Mouse (Mus musculus): ENCODE results near the gene Ms4a14.
"Not testable (repeated sequence)": the region's sequence is repeated elsewhere in the genome, so short reads cannot be mapped to it uniquely, and the experiment has no call there.

Ms4a14 gene

GRCm38 (mm10) chr19:11314354-11314753 lies at the start of gene Ms4a14:
Ms4a14 (minus strand) TSS chr19:11314454.
- no peak for DNase-seq

GRCm38 (mm10) chr19:11362002-11362401 lies 47.7 kb upstream of the Ms4a14 start:
- no peak for DNase-seq

GRCm38 (mm10) chr19:11360106-11360505 lies 45.9 kb upstream of the Ms4a14 start:
- DNase-seq, result peak; percentile 2

GRCm38 (mm10) chr19:11355730-11356129 lies 41.5 kb upstream of the Ms4a14 start:
- no peak for DNase-seq

GRCm38 (mm10) chr19:11351878-11352277 lies 37.6 kb upstream of the Ms4a14 start:
- DNase-seq, result peak; percentile 8

- peak; percentile 17 for DNase-seq
These were observed 35.6 kb upstream of the Ms4a14 start for GRCm38 (mm10) chr19:11349698-11350481.

- no peak for DNase-seq
These were observed 29.7 kb upstream of the Ms4a14 start for GRCm38 (mm10) chr19:11343992-11344391.

GRCm38 (mm10) chr19:11343147-11343546 lies 28.9 kb upstream of the Ms4a14 start:
- no peak for DNase-seq

- no peak for DNase-seq
These were observed 21.7 kb upstream of the Ms4a14 start, which contains the start of gene Ms4a7 for GRCm38 (mm10) chr19:11335932-11336331. Ms4a7 (minus strand) TSS chr19:11336146.

- no peak for DNase-seq
These were observed 6.9 kb upstream of the Ms4a14 start for GRCm38 (mm10) chr19:11321123-11321522.

- DNase-seq, result no peak
These were observed 2.5 kb upstream of the Ms4a14 start for GRCm38 (mm10) chr19:11316786-11317185.

- DNase-seq, result no peak
These were observed 5.4 kb downstream of the Ms4a14 start for GRCm38 (mm10) chr19:11308888-11309287.

- not testable (repeated sequence) for DNase-seq
These were observed 14.7 kb downstream of the Ms4a14 start for GRCm38 (mm10) chr19:11299529-11299928.

- DNase-seq, result no peak
These were observed 15.3 kb downstream of the Ms4a14 start for GRCm38 (mm10) chr19:11298939-11299338.

GRCm38 (mm10) chr19:11293616-11294015 lies 20.6 kb downstream of the Ms4a14 start:
- not testable (repeated sequence) for DNase-seq

- DNase-seq, result peak; percentile 54
These were observed 21.3 kb downstream of the Ms4a14 start for GRCm38 (mm10) chr19:11292990-11293389.

- no peak for DNase-seq
These were observed 30.5 kb downstream of the Ms4a14 start, which contains the start of gene Ms4a5 for GRCm38 (mm10) chr19:11283773-11284172. Ms4a5 (minus strand) TSS chr19:11283873.

GRCm38 (mm10) chr19:11280223-11280622 lies 34.0 kb downstream of the Ms4a14 start:
- DNase-seq, result no peak

- no peak for DNase-seq
These were observed 37.8 kb downstream of the Ms4a14 start for GRCm38 (mm10) chr19:11276431-11276830.

- DNase-seq, result no peak
These were observed 47.3 kb downstream of the Ms4a14 start for GRCm38 (mm10) chr19:11266956-11267355.

GRCm38 (mm10) chr19:11266052-11266845 lies 48.0 kb downstream of the Ms4a14 start, which contains the start of gene Ms4a1:
Ms4a1 (minus strand) TSS chr19:11266241.
- no peak for DNase-seq

GRCm38 (mm10) chr19:11264602-11265185 lies 49.6 kb downstream of the Ms4a14 start:
- no peak for DNase-seq

GRCm38 (mm10) chr19:11263549-11263948 lies 50.7 kb downstream of the Ms4a14 start:
- DNase-seq, result no peak

Measured in retina, postnatal 1 day (tissue).